Mouse (Mus musculus) urinary bladder, adult 2 months (tissue): ENCODE measurements around the gene Gm36210. TPM values are rescaled to one million over a fixed set of nuclear protein-coding genes. Genes with fewer than 3 reads are reported as not detected.

Experiments
- DNase-seq: peaks from one replicate; pipeline ENCODE4 v3.0.0; 2022; ENCODE audit warnings: low spot score
- polyA plus RNA-seq: library from polyadenylated mRNA; depleted of rRNA; stranded (reverse); fragments of >200 nt; gene quantifications from 2 replicates; pipeline ENCODE4 v1.2.3, GENCODE M21; 2012

Gm36210 gene
- polyA plus RNA-seq, 1 experiment: 0.22 TPM

- DNase-seq: no peak
Measured at GRCm38 (mm10) chr7:4922931-4923565, 16.7 kb upstream of the Gm36210 start.

DNA sequence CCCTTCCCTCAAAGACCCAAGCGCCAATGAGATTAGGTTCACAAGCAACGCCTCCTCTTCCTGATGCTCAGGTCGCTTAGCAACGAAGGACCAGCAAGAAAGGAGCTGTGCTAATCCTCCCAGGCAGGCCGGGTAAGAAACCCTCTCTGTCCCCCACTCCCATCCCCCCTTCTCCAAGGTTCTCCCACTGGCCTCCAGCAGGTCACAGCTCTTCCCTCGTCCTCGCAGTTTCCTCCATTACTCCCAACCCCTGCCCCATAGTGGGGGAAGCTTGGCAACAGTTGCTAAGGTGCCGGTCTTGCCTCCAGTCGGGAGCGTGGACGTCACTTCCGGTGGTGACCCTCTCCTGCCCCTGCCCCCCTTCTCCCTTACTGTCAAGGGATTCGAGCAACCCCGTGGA, 16.2 kb upstream of the Gm36210 start:
- no peak for DNase-seq

- DNase-seq: no peak
Measured at GRCm38 (mm10) chr7:4921824-4922482, 15.6 kb upstream of the Gm36210 start, which contains the start of gene Nat14. TSS of gene Nat14 (plus strand) at chr7:4922028.

GRCm38 (mm10) chr7:4920976-4921823, 14.9 kb upstream of the Gm36210 start:
- DNase-seq: no peak

- DNase-seq: no peak
Measured at GRCm38 (mm10) chr7:4920496-4920895, 14.2 kb upstream of the Gm36210 start.

DNA sequence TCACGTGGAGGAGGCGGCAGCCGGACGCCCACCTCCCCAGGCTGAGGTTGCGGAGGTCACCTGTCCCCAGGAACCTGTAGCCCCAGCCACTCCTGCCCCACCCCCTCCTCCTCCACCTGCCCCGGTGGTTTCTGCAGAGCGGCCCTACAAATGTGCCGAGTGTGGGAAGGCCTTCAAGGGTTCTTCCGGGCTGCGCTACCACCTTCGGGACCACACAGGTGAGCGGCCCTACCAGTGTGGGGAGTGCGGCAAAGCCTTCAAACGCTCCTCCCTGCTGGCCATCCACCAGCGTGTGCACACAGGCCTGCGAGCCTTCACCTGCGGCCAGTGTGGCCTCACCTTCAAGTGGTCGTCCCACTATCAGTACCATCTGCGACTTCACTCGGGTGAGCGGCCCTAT, 13.7 kb upstream of the Gm36210 start:
- DNase-seq: no peak

DNA sequence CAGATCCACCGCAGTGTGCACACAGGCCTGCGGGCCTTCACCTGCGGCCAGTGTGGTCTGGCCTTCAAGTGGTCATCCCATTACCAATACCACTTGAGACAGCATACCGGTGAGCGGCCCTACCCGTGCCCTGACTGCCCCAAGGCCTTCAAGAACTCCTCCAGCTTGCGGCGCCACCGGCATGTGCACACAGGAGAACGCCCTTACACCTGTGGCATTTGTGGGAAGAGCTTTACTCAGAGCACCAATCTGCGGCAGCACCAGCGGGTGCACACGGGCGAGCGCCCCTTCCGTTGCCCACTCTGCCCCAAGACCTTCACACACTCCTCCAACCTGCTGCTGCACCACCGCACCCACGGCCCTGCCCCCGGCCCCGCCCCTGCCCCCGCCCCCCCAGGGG, 12.8 kb upstream of the Gm36210 start:
- no peak for DNase-seq

DNA sequence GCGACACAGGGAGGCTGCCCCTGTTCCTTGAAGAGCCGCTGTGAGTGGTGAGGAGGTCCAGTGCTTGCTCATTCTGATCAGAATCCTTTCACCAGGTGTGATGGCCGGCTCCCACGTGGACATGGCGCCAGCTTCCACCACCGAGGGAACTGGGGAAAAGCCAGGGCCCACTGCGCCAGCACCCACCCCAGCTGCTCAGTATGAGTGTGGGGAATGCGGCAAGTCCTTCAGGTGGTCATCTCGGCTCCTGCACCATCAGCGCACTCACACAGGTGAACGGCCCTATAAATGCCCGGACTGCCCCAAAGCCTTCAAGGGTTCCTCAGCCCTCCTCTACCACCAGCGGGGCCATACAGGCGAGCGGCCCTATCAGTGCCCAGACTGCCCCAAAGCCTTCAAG, 12.4 kb upstream of the Gm36210 start:
- DNase-seq: no peak

- DNase-seq: no peak
Measured at GRCm38 (mm10) chr7:4917494-4917893, 11.2 kb upstream of the Gm36210 start.

DNA sequence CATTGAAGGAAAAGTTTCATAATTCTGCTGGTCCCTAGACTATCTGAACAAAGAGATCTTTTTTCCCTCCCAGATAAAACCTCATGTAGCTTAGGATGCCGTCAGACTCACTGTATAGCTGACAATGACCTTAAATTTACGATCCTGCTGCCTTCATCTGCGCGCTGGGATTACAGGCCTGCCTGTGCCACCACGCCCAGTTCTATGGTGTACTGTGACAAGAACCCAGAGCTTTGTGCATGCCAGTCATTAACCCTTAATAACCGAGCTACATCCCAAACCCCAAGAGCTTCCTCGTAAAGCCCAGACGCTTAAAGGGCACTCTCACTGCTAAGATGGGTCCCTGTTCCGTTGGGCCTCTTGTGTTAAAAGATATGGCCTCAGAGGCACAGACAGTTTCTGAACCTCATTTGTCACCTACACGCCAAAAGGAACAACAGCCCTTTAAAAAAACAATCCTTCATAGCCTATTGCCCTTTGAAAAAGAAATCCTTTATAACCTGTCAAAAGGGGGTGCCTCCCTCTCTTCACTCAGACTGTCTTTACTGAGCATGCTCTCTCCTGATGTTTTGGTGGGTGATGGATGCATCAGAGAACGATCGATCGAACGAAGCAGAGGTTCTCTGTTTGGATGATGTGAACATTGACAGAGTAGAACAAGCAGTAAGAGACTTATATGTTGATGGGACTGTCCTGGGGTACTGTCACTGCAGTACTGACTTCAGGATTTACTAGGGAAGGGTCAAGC, 9.5 kb upstream of the Gm36210 start:
- no peak for DNase-seq

DNA sequence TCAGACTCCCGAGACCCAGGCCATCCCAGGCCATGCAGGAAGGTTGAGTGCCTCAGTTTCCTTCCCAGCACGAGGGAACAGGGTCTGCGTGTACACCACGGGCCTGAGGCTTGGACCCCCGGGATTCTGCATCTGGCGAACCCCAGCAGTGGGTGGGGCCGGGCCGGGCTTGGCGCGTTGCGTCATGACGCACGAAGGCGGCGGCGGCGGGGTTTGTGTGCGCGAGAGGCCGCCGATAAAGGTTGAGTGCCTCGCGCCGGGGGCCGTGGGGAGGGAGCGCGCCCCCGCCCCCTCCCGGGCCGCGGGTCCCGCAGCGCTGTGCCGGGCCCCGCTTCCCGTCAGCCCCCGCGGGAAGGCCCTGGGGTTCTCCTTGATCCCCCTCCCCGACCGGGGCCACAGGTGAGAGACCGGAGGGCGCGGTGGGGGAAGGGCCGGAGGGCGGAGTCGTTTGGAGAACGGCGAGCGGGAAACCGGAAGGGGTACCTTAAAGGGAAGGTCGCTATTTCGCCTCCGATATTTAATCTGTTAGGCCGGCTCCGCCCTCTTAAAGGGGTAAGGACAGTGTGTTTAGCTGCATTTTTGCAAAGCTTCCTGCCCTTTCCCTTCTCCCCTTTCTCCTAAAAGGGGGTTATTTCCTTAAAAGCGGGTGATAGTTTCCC, 8.8 kb upstream of the Gm36210 start, which contains the start of gene Zfp628:
Gene Zfp628, plus strand, starts transcription at position 211 of the 659 bp plus-strand sequence.
- DNase-seq: peak; percentile 95

DNA sequence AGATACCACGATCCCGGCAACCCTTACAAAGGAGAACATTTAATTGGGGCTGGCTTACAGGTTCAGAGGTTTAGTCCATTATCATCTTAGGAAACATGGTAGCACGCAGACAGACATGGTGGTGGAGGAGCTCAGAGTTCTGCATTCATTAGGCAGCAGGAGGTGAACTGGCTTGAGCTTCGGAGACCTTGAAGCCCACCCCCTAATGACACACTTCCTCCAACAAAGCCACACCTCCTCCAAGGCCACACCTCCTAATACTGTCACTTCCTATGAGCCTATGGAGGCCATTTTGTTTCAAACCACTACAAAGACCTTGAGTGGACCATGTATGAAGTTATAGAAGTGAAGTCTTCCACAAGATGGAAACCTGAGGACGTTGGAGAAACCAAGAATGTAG, 5.9 kb upstream of the Gm36210 start:
- DNase-seq: no peak

DNA sequence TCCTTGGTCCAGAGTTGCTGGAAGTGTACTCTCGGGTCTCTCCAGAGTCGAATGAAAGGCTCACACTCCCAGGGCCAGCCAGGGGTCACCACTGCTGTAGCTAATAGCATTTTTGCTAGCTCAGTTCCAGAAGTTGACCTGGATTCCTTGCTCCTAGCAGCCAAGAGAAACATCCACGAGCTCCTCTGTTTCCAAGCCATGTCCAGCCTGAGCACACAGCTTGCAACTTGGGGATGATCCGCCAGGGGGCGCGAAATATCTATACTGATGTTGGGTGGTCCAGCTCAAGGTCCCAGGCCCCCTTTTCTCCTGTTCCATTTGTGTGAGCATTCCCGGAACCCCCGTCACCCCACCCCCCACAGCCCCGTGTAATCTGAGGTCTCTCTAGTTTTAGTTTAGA, 5.2 kb upstream of the Gm36210 start:
- no peak for DNase-seq

DNA sequence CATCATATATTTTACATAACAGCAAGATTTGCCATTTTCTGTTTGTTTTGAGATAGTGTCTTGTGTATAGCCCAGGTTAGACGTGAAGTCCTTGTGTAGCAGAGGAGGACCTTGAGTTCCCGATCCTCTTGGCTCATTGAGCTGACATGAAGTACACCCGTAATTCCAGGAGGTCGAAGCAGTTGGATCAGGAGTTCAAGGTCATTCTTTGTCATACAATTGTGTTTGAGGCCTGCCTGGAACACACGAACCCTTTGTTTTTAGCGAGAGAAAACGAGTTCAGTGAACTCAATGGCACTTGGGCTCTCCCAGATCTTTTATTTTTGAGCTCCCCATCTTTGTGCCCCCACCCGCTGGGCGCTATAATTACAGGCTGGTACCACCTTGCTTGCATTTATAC, 3.9 kb downstream of the Gm36210 start:
- no peak for DNase-seq

DNA sequence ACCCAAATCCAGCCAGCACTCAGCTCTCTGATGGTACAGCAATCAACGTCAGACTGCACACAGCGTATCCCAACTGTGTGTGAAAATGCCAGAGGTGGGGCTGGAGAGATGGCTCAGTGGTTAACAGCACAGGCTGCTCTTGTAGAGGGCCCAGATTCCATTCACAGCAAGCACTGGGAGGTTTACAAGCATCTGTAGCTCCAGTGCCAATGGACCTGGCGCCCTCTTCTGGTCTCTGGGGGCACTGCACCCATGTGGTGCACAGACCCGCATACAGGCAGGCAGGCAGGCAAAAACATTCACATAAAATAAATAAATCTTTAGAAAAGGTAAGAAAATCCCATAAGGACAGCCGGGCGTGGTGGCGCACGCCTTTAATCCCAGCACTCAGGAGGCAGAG, 5.1 kb downstream of the Gm36210 start:
- DNase-seq: peak; percentile 15

DNA sequence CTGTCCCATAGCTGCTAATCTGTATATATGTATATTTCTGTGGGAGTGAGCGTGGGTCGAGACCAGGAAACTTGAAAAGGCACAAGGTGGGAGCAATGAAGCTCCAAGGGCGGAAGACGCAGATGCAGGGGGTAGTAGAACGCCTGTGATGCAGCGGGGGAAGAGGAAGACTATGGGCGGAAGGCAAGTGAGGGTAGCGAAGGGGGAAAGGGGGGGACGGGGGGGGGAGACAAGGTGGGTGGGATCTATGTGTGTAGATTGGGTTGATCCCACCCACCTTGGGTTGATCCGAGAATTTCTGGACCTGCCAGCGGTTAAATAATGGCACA, 5.8 kb downstream of the Gm36210 start:
- no peak for DNase-seq

DNA sequence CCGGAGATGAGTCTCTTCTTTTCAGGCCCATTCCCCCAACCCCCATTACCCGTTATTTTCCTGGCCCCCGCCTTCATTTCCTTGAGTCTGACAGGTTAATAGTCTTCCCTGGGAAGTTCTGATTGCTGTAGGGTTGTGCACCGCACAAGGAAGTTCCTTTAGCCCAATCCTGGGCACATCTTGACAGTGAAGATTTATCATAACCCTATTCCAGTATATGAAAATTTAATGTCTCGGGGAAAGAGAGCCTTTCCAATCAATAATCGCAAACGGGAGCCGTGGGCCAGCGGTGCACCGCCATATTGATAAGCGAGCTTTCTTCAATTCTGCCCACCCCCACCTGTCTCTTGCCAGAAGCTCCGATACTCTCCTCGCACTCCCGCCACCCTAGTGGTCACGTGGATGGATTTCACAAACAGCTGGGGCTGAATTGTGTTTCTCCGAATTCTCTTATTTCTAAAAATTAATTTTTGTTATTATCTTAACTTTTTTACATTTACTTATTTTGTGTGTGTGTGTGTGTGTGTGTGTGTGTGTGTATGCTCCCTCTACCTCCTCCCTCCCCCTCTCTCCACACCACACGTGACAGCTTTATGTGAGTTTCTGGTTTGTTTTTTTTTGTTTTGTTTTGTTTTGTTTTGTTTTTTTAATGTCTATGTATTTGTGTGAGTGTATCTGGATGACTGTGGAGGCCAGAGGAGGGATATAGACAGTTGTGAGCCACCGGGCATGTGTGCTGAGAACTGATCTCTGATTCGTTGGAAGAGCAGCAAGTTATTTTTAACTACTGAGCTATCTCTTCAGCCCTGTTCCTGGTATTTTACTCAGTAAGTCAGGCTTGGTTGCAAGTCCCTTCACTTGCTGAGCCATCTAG, 6.4 kb downstream of the Gm36210 start:
- DNase-seq: peak; percentile 22

DNA sequence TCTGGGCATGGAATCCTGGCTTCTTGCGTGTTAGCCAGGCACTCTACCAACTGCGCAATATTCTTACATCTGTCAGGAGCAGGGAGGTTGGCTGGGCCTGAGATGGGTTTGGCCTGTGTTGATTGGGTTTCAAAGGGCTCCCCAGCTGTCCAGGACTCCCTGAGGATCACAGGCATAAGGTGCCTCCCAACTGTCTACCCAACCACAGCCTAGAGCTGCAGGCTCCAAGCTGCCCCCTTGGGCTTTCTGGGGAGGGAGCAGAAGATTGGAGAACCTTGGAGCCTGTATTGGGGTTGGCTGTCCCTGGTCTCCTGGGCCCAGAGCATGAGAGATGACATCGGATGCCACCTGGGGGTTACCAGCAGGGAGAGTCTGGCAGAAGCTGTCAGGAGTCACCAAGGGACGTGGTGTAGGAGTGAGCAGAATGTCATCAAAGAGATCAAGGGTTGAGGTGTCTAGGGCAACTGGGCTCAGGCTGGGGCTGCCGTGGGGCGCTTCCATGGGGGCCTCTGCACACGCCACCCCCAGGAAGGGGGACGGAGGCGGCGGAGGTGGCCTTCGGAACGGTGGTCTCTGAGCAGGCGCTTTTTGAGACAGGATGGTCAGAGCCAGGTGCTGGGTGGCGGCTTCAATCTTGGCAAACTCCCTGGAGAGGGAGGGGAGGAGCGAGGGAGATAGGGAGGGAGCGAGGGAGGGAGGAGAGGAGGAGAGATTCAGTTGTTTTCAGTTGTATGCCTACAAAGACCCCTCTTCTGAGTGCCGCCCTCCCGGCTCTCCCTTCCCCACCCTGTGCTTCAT, 7.3 kb downstream of the Gm36210 start:
- peak; percentile 20 for DNase-seq

DNA sequence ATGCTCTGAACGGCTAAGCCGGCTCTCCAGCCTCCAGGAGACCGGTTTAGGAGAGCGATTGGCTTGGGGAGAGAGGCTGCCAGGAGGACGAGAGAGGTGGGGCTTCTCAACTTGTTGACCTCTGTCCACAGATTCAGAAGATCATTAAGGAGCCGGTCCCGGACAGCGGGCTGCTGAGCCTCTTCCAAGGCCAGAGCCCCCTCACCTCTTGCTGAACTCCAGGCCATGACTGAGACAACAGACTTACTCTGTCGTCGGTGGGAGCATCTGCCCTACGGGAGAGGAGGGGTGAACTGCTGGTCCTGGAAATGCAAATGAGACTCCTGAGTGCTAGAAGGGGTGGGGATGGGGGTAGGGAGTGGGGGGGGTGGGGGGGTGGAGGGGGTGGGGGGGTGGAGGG, 11.1 kb downstream of the Gm36210 start:
- DNase-seq: no peak

GRCm38 (mm10) chr7:4886680-4887079, 19.6 kb downstream of the Gm36210 start:
- no peak for DNase-seq
